Mouse (Mus musculus) erythroblast, embryonic 14.5 days (primary cell): ENCODE measurements around the gene Psma7.

Experiments
- GATA1 ChIP-seq: IDR thresholded peaks from 2 replicates; pipeline ENCODE4 v1.6.1; 2012; ENCODE audit warnings: low read length, inconsistent platforms, mixed read lengths
- TAL1 ChIP-seq: IDR thresholded peaks from 3 replicates; pipeline ENCODE4 v1.6.1; 2012; ENCODE audit warnings: low read length, inconsistent platforms, mixed read lengths

GRCm38 (mm10) chr2:180034753-180035152 is 7.5 kb downstream of the Psma7 start:
- TF ChIP-seq TAL1 (no peak), GATA1 (no peak)
